Mouse (Mus musculus): ENCODE data around the gene Prkce.

GRCm38 (mm10) chr17:86674971-86675370 lies 507.4 kb downstream of the Prkce start:
- TF ChIP-seq CTCF (IDR thresholded peaks at IDR 0.05; ENCODE audit: low read depth, low read length) = no peak
- TF ChIP-seq POLR2AphosphoS5 (IDR thresholded peaks at IDR 0.05; ENCODE audit: insufficient replicate concordance, low read depth, low read length) = no peak

Data from G1E (cell line).